Mouse (Mus musculus) intestine, embryonic 16.5 days (tissue): Measurements from ENCODE around the gene Fam221b. TPM values are rescaled to one million over a fixed set of nuclear protein-coding genes. Genes with fewer than 3 reads are reported as not detected.
A peak's percentile ranks its signal among the peaks of the same experiment; 100 is the strongest.

Experiments
- ATAC-seq: fragments of 200-750 bp; cut with Nextera tagmentation; 2 replicates; pipeline ENCODE4 v1.8.0; 2017; ENCODE audit warnings: moderate TSS enrichment, moderate library complexity
- H3K27ac ChIP-seq: fragments of 300-500 bp; sonication (generic); 2 replicates; pipeline ENCODE4 v1.5.1; 2014; ENCODE audit warnings: mild to moderate bottlenecking, low read length
- H3K27me3 ChIP-seq: fragments of 300-500 bp; sonication (generic); replicated peaks from 2 replicates; pipeline ENCODE4 v1.6.1; 2014; ENCODE audit warnings: low read length, control low read depth, mixed read lengths; ENCODE audit not compliant: control insufficient read depth, insufficient read depth
- H3K36me3 ChIP-seq: fragments of 300-500 bp; sonication (generic); 2 replicates; pipeline ENCODE4 v1.6.1; 2014; ENCODE audit warnings: low read length, control low read depth; ENCODE audit not compliant: control insufficient read depth, insufficient read depth
- H3K4me1 ChIP-seq: fragments of 300-500 bp; sonication (generic); 2 replicates; pipeline ENCODE4 v1.6.1; 2014; ENCODE audit warnings: low read length, control low read depth, mixed read lengths; ENCODE audit not compliant: control insufficient read depth, insufficient read depth
- H3K4me2 ChIP-seq: fragments of 300-500 bp; sonication (generic); 2 replicates; pipeline ENCODE4 v1.6.1; 2014; ENCODE audit warnings: low read depth, low read length, control low read depth
- H3K4me3 ChIP-seq: fragments of 300-500 bp; sonication (generic); 2 replicates; pipeline ENCODE4 v1.5.1; 2014; ENCODE audit warnings: mild to moderate bottlenecking, low read length
- H3K9ac ChIP-seq: fragments of 300-500 bp; sonication (generic); 2 replicates; pipeline ENCODE4 v1.6.1; 2014; ENCODE audit warnings: low read depth, low read length
- H3K9me3 ChIP-seq: fragments of 300-500 bp; sonication (generic); 2 replicates; pipeline ENCODE4 v1.6.1; 2016; ENCODE audit warnings: low read length, control low read depth; ENCODE audit not compliant: control insufficient read depth
- WGBS: fragments of 180-500 bp; shearing (Covaris S2); extraction: QIAGEN DNeasy Blood & Tissue Kit; methylation state at CpG from one replicate; pipeline ENCODE4 v1.1.7; 2014; 5-methylcytosine and 5-hydroxymethylcytosine counted together
- polyA plus RNA-seq: library from polyadenylated mRNA; unstranded; fragments of >200 nt; fragmentation: Nextera tagmentation; extraction: Ambion mirVana; gene quantifications from 2 replicates; pipeline ENCODE4 v1.2.1, GENCODE M21; 2015

Gene Fam221b
- polyA plus RNA-seq, 1 experiment from 2014 or later: 1.6 TPM

DNA sequence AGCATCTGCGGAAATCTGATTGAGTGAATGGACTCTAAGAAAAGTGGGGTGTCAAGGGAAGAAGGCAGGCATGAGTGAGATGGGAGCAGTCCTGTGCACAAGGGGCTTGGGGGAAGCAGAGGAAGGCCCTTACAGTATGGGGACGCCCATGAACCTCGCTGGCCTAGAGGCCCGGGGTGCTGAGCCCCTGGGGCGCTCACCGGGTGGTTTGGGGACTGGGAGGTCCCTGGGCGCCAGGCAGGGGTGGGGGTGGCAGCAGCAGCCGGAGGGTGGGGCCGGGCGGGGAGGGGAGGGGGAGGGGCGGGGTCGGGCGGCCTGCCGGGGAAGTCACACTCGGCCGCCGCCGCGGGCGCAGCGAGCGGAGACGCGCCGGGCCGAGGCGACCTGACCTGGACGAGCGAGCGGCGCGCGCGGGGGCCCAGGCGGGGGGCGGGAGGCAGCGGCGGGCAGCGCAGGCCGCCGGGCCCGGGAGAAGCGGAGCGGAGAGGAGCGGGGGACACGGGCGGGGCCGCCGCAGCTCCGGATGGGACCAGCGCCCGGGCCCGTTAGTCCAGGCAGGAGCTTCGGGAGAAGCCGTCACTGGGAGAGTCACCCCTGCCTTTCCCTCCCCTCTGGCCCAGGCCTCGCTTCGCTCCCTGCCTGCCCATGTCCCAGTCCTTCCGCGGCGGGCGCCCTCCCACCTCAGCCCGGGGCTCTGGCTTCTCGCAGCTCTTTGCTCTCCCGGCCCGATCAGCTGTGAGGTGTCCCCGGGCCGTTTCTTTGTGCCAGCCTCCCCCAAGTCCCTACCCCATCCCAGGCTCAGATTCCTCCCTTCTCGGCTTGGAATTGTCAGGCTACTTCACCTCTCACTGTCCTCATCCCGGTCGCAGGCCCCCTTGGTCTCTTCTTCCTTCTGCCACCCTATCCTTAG is 37.6 kb downstream of the Fam221b start, which contains the start of gene Npr2:
TSS of gene Npr2 (plus strand) at position 890 of the 910 bp plus-strand sequence.
- peak; percentile 69 for ATAC-seq
- Histone ChIP-seq H3K9ac (peak within 1 kb of the TSS; percentile 81), H3K4me1 (peaks cover 9% of the 10 kb centered on the region), H3K36me3 (no peaks in the 10 kb centered on the region), H3K4me3 (peak within 1 kb of the TSS; percentile 62), H3K27me3 (0 out of 2 replicates have a peak, but pooled peaks cover 3% of the 10 kb centered on the region), H3K27ac (peak within 1 kb of the TSS; percentile 43), H3K4me2 (peak within 1 kb of the TSS; percentile 85), H3K9me3 (no peaks in the 10 kb centered on the region)
- WGBS: 1% methylated on average over 50 of the region's 70 CpGs

DNA sequence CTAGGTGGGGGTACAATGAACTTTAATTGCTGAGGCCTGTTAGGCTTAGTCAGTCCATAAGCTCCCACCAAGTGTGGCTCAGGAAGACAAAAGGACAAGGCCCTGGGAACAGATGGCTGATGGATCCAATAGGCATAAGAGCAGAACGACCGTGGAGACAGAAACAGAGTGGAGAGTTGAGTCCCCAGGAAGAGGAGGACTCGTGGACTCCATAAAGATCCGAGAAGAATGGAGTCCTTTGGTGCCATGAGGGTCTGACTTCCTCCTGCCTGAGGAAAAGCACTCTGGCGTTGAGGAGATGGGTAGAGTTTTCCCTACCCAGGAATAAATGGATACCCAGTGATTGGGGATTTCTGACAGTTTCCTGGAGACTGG is 38.3 kb downstream of the Fam221b start:
- Histone ChIP-seq H3K4me1 (peaks cover 9% of the 10 kb centered on the region), H3K9me3 (no peaks in the 10 kb centered on the region), H3K4me2 (peak overlapping the region; percentile 85), H3K36me3 (no peaks in the 10 kb centered on the region), H3K27me3 (0 out of 2 replicates have a peak, but pooled peaks cover 3% of the 10 kb centered on the region), H3K27ac (peak overlapping the region; percentile 39; the same call in 1 of the 2 replicates), H3K4me3 (peak overlapping the region; percentile 62; the same call in 1 of the 2 replicates), H3K9ac (peak overlapping the region; percentile 81; the same call in 1 of the 2 replicates)
- 0 out of 2 replicates have a peak, but pooled peaks have one; percentile 6 for ATAC-seq
- 38% methylated on average over 5 of the region's 5 CpGs for WGBS

DNA sequence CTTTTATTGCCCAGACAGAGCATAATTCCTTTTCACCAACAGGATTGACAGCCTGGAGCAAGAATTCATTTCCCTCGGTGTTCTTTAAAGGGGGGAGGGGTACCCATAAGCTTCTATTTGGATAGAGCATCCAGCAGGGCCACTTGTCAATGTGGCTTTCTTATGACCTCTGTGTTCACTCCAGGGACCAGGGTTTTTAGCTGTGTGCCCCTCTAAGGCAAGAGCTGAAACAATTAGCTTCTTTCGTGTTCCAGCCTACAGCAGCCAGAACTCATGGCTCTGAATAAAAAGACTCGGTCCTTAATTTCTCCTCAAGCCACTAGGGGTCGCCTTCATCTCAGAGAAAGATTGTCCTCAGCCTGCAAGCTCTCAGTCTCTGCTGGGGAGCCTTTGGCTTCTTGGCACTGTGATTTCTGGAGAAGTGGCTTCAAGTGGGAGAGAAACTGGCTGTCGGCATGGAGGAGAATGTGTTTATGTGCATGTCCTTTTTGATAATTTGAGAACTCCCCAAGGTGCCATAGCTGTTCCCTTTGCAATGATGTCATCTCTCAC is 38.8 kb downstream of the Fam221b start:
- H3K27me3 ChIP-seq: 0 out of 2 replicates have a peak, but pooled peaks cover 3% of the 10 kb centered on the region
- no peak overlapping the region for H3K27ac ChIP-seq
- H3K4me1 ChIP-seq: peaks cover 9% of the 10 kb centered on the region
- no peak overlapping the region for H3K9ac ChIP-seq
- ATAC-seq: peak; percentile 49
- H3K4me3 ChIP-seq: no peak overlapping the region
- 7% methylated on average over 5 of the region's 5 CpGs for WGBS
- H3K9me3 ChIP-seq: peaks cover 5% of the 10 kb centered on the region
- H3K4me2 ChIP-seq: 0 out of 2 replicates have a peak overlapping the region, but pooled peaks have one; percentile 7
- H3K36me3 ChIP-seq: no peaks in the 10 kb centered on the region

DNA sequence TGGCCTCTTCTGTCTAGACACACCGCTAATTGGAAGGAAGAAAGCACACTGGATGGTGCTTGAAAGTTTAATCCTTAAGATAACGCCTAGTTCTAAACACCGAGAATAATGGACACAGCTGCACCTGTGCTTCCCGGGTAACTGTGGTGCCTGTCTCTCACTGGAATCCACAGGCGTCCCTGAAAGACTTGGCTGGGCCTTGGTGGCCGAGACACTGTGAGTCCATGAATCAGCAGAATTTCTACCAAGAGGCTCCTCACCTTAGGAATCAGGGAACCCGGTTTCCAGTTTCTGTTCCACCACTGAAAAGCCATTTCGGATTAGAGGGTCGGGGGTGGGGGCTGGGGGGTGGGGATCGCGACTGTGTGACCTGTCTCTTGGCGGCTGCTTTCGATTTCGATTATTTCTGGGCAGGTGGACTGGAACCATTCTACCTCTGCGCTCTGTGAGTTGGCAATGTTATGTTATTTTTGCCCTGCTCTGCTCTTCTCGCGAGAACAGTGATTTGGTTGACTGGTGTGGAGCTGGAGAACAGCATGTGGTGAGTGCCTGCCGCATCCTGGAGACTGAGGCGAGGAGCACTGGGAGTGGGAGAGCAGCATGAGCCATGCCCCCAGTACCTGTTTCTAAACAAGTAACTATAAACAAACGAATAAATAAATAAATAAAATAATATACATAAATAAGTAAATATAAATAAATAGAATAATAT is 39.7 kb downstream of the Fam221b start:
- Histone ChIP-seq H3K4me3 (no peak overlapping the region), H3K9me3 (peaks cover 6% of the 10 kb centered on the region), H3K36me3 (no peaks in the 10 kb centered on the region), H3K9ac (no peak overlapping the region), H3K4me1 (peaks cover 9% of the 10 kb centered on the region), H3K27ac (no peak overlapping the region), H3K4me2 (no peak overlapping the region), H3K27me3 (0 out of 2 replicates have a peak, but pooled peaks cover 3% of the 10 kb centered on the region)
- 41% methylated on average over 20 of the region's 20 CpGs for WGBS
- no peak for ATAC-seq

DNA sequence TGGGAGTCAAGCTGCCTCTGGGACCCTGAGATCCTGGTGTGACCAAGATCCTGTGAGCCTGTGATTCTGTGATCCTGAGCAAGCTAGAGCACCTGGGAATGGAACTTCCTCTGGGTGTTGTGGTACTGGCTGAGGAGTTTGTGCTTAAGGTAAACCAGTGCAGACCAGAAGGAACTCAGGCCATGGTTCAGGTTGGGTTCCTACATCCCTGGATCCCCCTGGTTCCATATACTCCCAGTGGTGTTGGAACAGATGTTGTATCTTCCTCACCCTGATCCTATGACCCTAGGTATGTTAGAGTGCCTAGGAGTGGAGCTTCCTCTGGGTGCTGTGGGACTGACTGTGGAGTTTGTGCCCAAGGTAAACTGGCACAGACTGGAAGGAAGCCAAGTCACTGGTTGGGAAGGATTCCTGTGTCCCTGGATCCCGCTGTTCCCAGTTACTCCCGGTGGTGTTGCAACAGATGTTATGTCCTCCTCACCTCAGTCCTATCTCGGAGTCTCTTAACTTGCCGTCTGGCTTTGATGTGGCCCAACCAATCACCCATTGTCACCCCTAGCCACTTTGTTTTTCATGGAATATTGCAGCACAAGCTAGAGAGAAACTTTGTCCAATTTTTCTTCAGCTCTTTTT is 48.7 kb downstream of the Fam221b start:
- no peak overlapping the region for H3K9ac ChIP-seq
- no peaks in the 10 kb centered on the region for H3K4me1 ChIP-seq
- no peak overlapping the region for H3K4me3 ChIP-seq
- no peaks in the 10 kb centered on the region for H3K36me3 ChIP-seq
- H3K4me2 ChIP-seq: no peak overlapping the region
- ATAC-seq: no peak
- no peaks in the 10 kb centered on the region for H3K27me3 ChIP-seq
- WGBS: 79% methylated on average over 4 of the region's 4 CpGs
- H3K27ac ChIP-seq: no peak overlapping the region
- H3K9me3 ChIP-seq: peaks cover 2% of the 10 kb centered on the region

DNA sequence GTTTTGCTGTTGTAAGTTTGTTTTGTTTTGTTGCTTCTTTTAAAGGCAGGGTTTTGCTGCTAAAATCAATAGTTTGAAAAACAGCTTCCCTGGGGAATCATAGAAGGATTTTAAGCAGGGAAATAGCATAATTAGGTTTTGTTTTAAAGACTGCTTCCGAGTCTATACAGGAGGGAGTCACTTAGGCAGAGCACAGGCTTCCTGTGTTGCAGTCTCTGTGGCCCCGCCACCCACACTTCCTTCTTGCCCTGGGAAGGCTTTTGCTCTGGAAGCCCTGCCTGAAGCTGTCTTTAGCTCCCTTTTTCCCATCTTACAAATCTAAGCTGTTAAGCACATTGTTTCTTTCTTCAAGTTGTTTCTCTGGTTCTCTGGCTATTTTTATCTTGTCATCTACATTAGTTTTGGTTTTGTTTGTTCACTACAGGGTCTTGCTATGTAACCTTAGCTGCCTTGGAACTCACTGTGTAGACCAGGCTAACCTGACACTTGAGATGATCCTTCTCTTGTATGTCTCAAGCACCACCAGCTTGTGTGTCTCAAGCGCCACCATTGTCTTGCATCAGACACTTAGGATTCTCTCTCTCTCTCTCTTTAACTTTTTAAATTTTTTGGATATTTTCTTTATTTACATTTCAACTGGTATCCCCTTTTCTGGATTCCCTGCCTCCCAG is 55.8 kb downstream of the Fam221b start:
- no peak overlapping the region for H3K27ac ChIP-seq
- H3K27me3 ChIP-seq: no peaks in the 10 kb centered on the region
- no peak overlapping the region for H3K4me2 ChIP-seq
- H3K9me3 ChIP-seq: no peaks in the 10 kb centered on the region
- H3K9ac ChIP-seq: no peak overlapping the region
- H3K4me1 ChIP-seq: no peaks in the 10 kb centered on the region
- no peak for ATAC-seq
- no peak overlapping the region for H3K4me3 ChIP-seq
- 55% methylated on average over 3 of the region's 3 CpGs for WGBS
- no peaks in the 10 kb centered on the region for H3K36me3 ChIP-seq

DNA sequence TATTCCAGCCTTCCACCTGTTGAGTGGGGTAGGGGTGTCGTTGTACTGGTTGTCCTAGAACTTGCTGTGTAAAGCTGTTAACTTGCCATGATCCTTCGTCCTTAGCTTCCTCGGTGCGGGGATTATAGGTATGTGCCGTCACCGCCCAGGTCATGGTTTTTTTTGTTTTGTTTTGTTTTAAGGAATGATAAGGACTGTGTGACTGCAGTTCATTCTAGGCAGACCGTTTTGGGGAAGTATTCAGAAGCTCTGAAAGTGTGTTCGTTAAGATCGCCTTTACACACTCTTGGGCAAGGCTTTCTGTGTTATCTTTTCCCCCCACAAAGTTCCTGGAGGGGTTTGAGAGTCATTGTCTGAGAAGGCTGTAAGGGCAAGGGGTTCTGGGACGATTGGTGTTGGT is 56.4 kb downstream of the Fam221b start:
- no peaks in the 10 kb centered on the region for H3K4me1 ChIP-seq
- H3K9ac ChIP-seq: no peak overlapping the region
- H3K27ac ChIP-seq: no peak overlapping the region
- H3K4me2 ChIP-seq: no peak overlapping the region
- H3K27me3 ChIP-seq: no peaks in the 10 kb centered on the region
- no peak overlapping the region for H3K4me3 ChIP-seq
- no peak for ATAC-seq
- H3K9me3 ChIP-seq: no peaks in the 10 kb centered on the region
- WGBS: 59% methylated on average over 10 of the region's 10 CpGs
- H3K36me3 ChIP-seq: no peaks in the 10 kb centered on the region
